Comparison of ENCODE assay signal across 20 mouse cellular contexts in the genomic region with DNA sequence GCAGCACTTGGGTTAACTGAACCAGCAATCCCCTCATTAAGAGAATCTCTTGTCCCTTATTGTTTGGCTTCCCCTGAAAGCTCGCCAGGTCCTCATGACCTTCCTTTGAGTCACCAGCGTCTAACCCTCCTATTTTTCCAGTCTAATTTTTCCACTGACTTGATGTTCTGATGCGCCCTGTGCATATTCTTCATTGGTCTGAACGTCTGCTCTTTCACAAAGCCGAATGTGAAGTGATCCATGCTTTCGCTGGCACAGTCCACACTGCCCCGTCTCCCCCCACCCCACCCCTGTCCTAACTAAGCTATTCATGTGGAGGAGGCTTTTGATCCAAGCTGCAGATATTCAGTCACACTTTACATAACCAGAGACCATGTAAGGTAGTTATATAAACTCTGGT.
"Had no signal": no experiment of that assay in that cellular context is flagged by ENCODE, and none has a peak within 500 bp of the region (broad histone marks: within the 10 kb centered on the region; RNA-seq: fewer than 3 reads in every experiment).

No protein-coding gene starts in this region.

- DNase-seq: gastrocnemius, postnatal 14 days; heart, adult 18-20 months; heart, postnatal 10 days; heart, postnatal 4 days; kidney, adult 11 months; kidney, adult 2 months; kidney, adult 9 months; kidney, postnatal 14 days; kidney, postnatal 36 days; layer of hippocampus, adult 9-11 months; layer of hippocampus, postnatal 36 days; left cerebral cortex, postnatal 4 days; liver, embryonic 13.5 days had no signal

- ATAC-seq: hindbrain, embryonic 16.5 days; intestine, embryonic 16.5 days had no signal

- H3K27me3 ChIP-seq: heart, embryonic 12.5 days; hindbrain, embryonic 12.5 days; kidney, embryonic 15.5 days; limb, embryonic 15.5 days; liver, embryonic 13.5 days; liver, embryonic 15.5 days had no signal
